In the genomic region with DNA sequence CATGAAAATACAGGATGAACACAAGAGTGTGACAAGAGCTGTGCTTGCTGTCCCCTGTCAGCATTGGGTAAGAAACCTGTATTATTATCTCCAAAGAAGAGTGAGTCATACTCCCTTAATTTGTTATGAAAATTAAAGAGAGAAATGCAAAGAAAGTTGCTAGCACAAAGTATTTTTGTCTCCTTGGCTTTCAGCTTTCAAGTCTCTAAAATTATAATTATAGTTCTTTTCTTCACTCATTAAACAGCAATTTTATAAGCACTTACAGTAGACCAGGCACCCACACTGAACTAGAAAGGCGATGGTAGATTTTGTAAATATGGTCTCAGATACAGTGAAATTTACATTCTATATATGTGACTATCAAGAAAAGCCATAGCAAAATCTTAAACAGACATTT, we compare ENCODE assay signal across 16 mouse cellular contexts.
"Had no signal": no experiment of that assay in that cellular context is flagged by ENCODE, and none has a peak within 500 bp of the region (broad histone marks: within the 10 kb centered on the region; RNA-seq: fewer than 3 reads in every experiment).

No protein-coding gene starts in this region.

- DNase-seq: left cerebral cortex, postnatal 4 days; liver; liver, embryonic 13.5 days; liver, postnatal 0 days; lung, adult 18-20 months; lung, adult 2 months; lung, embryonic 14.5 days; lung, postnatal 14 days; lung, postnatal 36 days; lung, postnatal 4 days; midbrain, embryonic 14.5 days had no signal

- ATAC-seq: liver, embryonic 12.5 days; liver, postnatal 0 days; lung, postnatal 0 days; midbrain, embryonic 13.5 days; midbrain, embryonic 15.5 days; midbrain, embryonic 16.5 days had no signal
